Mouse (Mus musculus) stomach, postnatal 0 days (tissue): ENCODE results near the gene Sephs1.

Source experiments
- CTCF ChIP-seq: IDR thresholded peaks from 2 replicates; pipeline ENCODE4 v1.5.1; 2016; ENCODE audit warnings: antibody characterized with exemption, low read depth, mild to moderate bottlenecking, moderate library complexity
- EP300 ChIP-seq: optimal IDR thresholded peaks from 2 replicates; pipeline ENCODE3; 2016; ENCODE audit warnings: antibody characterized with exemption

DNA sequence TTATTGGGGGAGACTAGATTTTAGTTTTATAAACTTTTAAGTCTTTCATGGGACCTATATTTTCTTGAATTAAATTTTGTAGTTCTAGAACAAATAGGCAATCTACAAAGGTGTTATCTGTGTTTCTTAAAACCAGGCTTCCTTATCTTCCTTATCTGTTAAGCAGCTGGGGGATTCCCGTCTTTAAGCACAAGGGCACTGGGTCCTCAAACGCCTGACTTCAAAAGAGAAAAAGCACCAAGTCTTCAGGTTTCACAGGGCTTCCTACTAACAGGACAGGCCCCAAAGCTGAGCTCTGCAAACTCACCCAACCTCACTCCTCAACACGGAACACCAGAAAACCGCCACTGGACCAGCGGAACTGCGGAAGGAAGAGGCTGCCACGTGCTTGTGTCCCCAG, 26.6 kb downstream of the Sephs1 start:
- TF ChIP-seq CTCF (no peak), EP300 (no peak)
